Mouse (Mus musculus) kidney, postnatal 0 days (tissue): ENCODE measurements around the gene Scamp2. TPM values are rescaled to one million over a fixed set of nuclear protein-coding genes. Genes with fewer than 3 reads are reported as not detected.

ENCODE experiments used
- ATAC-seq: fragments of 200-750 bp; cut with Nextera tagmentation; replicated peaks from 2 replicates; pipeline ENCODE4 v1.8.0; 2017; ENCODE audit warnings: low read depth, moderate number of reproducible peaks, moderate TSS enrichment, moderate library complexity; ENCODE audit not compliant: low FRiP score
- DNase-seq: peaks from one replicate; pipeline ENCODE4 v3.0.0-alpha.2; 2016; ENCODE audit warnings: low spot score
- H3K27ac ChIP-seq: fragments of 300-500 bp; sonication (generic); 2 replicates; pipeline ENCODE4 v1.5.1; 2014; ENCODE audit warnings: mild to moderate bottlenecking
- H3K27me3 ChIP-seq: fragments of 300-500 bp; sonication (generic); 2 replicates; pipeline ENCODE4 v1.6.1; 2014; ENCODE audit warnings: low read length, mixed read lengths; ENCODE audit not compliant: insufficient read depth
- H3K36me3 ChIP-seq: fragments of 300-500 bp; sonication (generic); 2 replicates; pipeline ENCODE4 v1.6.1; 2014; ENCODE audit warnings: low read length, mixed read lengths; ENCODE audit not compliant: insufficient read depth
- H3K4me1 ChIP-seq: fragments of 300-500 bp; sonication (generic); replicated peaks from 2 replicates; pipeline ENCODE4 v1.6.1; 2014; ENCODE audit warnings: antibody characterized with exemption, low read length, mixed read lengths; ENCODE audit not compliant: insufficient read depth
- H3K4me2 ChIP-seq: fragments of 300-500 bp; sonication (generic); 2 replicates; pipeline ENCODE4 v1.6.1; 2014; ENCODE audit warnings: mild to moderate bottlenecking, low read length, moderate library complexity, mixed read lengths
- H3K4me3 ChIP-seq: fragments of 300-500 bp; sonication (generic); replicated peaks from 2 replicates; pipeline ENCODE4 v1.5.1; 2014; ENCODE audit warnings: low read depth, low read length
- H3K9ac ChIP-seq: fragments of 300-500 bp; sonication (generic); 2 replicates; pipeline ENCODE4 v1.6.1; 2014; ENCODE audit warnings: low read depth, low read length
- H3K9me3 ChIP-seq: fragments of 300-500 bp; sonication (generic); replicated peaks from 2 replicates; pipeline ENCODE4 v1.6.1; 2016; ENCODE audit warnings: low read length, inconsistent platforms, mixed read lengths
- CTCF ChIP-seq: IDR thresholded peaks from 2 replicates; pipeline ENCODE4 v1.5.1; 2016; ENCODE audit warnings: antibody characterized with exemption, low read depth, mild to moderate bottlenecking, moderate library complexity
- WGBS: fragments of 180-500 bp; shearing (Covaris S2); extraction: QIAGEN DNeasy Blood & Tissue Kit; methylation state at CpG from one replicate; pipeline ENCODE4 v1.1.7; 2014; 5-methylcytosine and 5-hydroxymethylcytosine counted together
- polyA plus RNA-seq: library from polyadenylated mRNA; unstranded; fragments of >200 nt; fragmentation: Nextera tagmentation; extraction: Ambion mirVana; gene quantifications from 2 replicates; pipeline ENCODE4 v1.2.1, GENCODE M21; 2015

Scamp2 gene
- polyA plus RNA-seq, 1 experiment from 2014 or later, result 100 TPM

GRCm38 (mm10) chr9:57547869-57548268 lies 12.9 kb upstream of the Scamp2 start:
- DNase-seq (no peak), ATAC-seq (no peak)
- Histone ChIP-seq H3K4me1 (peaks cover 7% of the 10 kb centered on the region; the same call in 1 of the 2 replicates), H3K27ac (no peak overlapping the region), H3K4me2 (no peak overlapping the region), H3K9me3 (no peaks in the 10 kb centered on the region), H3K4me3 (no peak overlapping the region), H3K27me3 (no peaks in the 10 kb centered on the region), H3K36me3 (peaks cover 47% of the 10 kb centered on the region), H3K9ac (no peak overlapping the region)
- WGBS, result 89% methylated on average over 11 of the region's 11 CpGs
- no peak for TF ChIP-seq CTCF

GRCm38 (mm10) chr9:57549186-57549585 lies 11.6 kb upstream of the Scamp2 start:
- 90% methylated on average over 4 of the region's 4 CpGs for WGBS
- H3K4me2 ChIP-seq, result no peak overlapping the region
- H3K27me3 ChIP-seq, result no peaks in the 10 kb centered on the region
- ATAC-seq (no peak), DNase-seq (no peak)
- no peak overlapping the region for H3K9ac ChIP-seq
- no peak overlapping the region for H3K4me3 ChIP-seq
- no peaks in the 10 kb centered on the region for H3K9me3 ChIP-seq
- H3K4me1 ChIP-seq, result peaks cover 7% of the 10 kb centered on the region; the same call in 1 of the 2 replicates
- peaks cover 36% of the 10 kb centered on the region for H3K36me3 ChIP-seq
- H3K27ac ChIP-seq, result no peak overlapping the region
- TF ChIP-seq CTCF, result no peak

GRCm38 (mm10) chr9:57550126-57550862 lies 10.4 kb upstream of the Scamp2 start:
- H3K27me3 ChIP-seq, result no peaks in the 10 kb centered on the region
- TF ChIP-seq CTCF, result no peak
- H3K4me1 ChIP-seq, result peaks cover 7% of the 10 kb centered on the region; the same call in 1 of the 2 replicates
- no peaks in the 10 kb centered on the region for H3K9me3 ChIP-seq
- peaks cover 28% of the 10 kb centered on the region for H3K36me3 ChIP-seq
- DNase-seq, result no peak
- H3K4me2 ChIP-seq, result no peak overlapping the region
- no peak overlapping the region for H3K9ac ChIP-seq
- no peak overlapping the region for H3K4me3 ChIP-seq
- 84% methylated on average over 11 of the region's 11 CpGs for WGBS
- ATAC-seq, result no peak
- H3K27ac ChIP-seq, result no peak overlapping the region

GRCm38 (mm10) chr9:57552139-57552887 lies 8.4 kb upstream of the Scamp2 start, which contains the start of gene Mpi:
Mpi (minus strand) TSS chr9:57552763.
- no peak within 1 kb of the TSS for H3K27ac ChIP-seq
- peak within 1 kb of the TSS; percentile 75 for H3K4me2 ChIP-seq
- H3K9me3 ChIP-seq, result no peaks in the 10 kb centered on the region
- peak within 1 kb of the TSS; percentile 62 for H3K4me3 ChIP-seq
- 0% methylated on average over 28 of the region's 28 CpGs for WGBS
- TF ChIP-seq CTCF, result no peak
- peak within 1 kb of the TSS; percentile 72 for H3K9ac ChIP-seq
- H3K27me3 ChIP-seq, result no peaks in the 10 kb centered on the region
- peaks cover 16% of the 10 kb centered on the region for H3K36me3 ChIP-seq
- peaks cover 7% of the 10 kb centered on the region; the same call in 1 of the 2 replicates for H3K4me1 ChIP-seq
- peak; percentile 22; the same call in 1 of the 2 replicates for ATAC-seq
- DNase-seq, result peak; percentile 79

GRCm38 (mm10) chr9:57553119-57553518 lies 7.6 kb upstream of the Scamp2 start:
- WGBS, result 76% methylated on average over 11 of the region's 11 CpGs
- H3K27ac ChIP-seq, result no peak overlapping the region

GRCm38 (mm10) chr9:57554753-57555152 lies 6.0 kb upstream of the Scamp2 start:
- 65% methylated on average over 3 of the region's 3 CpGs for WGBS
- DNase-seq, result no peak
- no peak overlapping the region for H3K9ac ChIP-seq
- no peak overlapping the region for H3K4me2 ChIP-seq
- H3K4me1 ChIP-seq, result peaks cover 7% of the 10 kb centered on the region; the same call in 1 of the 2 replicates
- 0 out of 2 replicates have a peak, but pooled peaks cover 9% of the 10 kb centered on the region for H3K36me3 ChIP-seq
- TF ChIP-seq CTCF, result no peak
- H3K27me3 ChIP-seq, result no peaks in the 10 kb centered on the region
- no peak overlapping the region for H3K27ac ChIP-seq
- ATAC-seq, result no peak
- H3K9me3 ChIP-seq, result no peaks in the 10 kb centered on the region
- no peak overlapping the region for H3K4me3 ChIP-seq

More at GRCm38 (mm10) chr9:57553119-57553518, 7.6 kb upstream of the Scamp2 start:
- no peak overlapping the region for H3K4me2 ChIP-seq
- H3K4me1 ChIP-seq, result peaks cover 7% of the 10 kb centered on the region; the same call in 1 of the 2 replicates
- no peak for TF ChIP-seq CTCF
- H3K9me3 ChIP-seq, result no peaks in the 10 kb centered on the region
- 0 out of 2 replicates have a peak, but pooled peaks cover 9% of the 10 kb centered on the region for H3K36me3 ChIP-seq
- no peak overlapping the region for H3K9ac ChIP-seq
- ATAC-seq, result no peak
- DNase-seq, result no peak
- no peak overlapping the region for H3K4me3 ChIP-seq
- no peaks in the 10 kb centered on the region for H3K27me3 ChIP-seq
